Mouse (Mus musculus) leukemia stem cell, adult 10-12 weeks (primary cell): ENCODE data around the gene Lyrm9. TPM values are rescaled to one million over a fixed set of nuclear protein-coding genes. Genes with fewer than 3 reads are reported as not detected.

Experiments
- polyA plus RNA-seq: library from polyadenylated mRNA; stranded (reverse); fragments of >175 nt; gene quantifications from 2 replicates; pipeline ENCODE4 v1.2.3, GENCODE M21; 2012; ENCODE audit warnings: low replicate concordance

Gene Lyrm9
- polyA plus RNA-seq, result 82.4 and 112 TPM in 2 replicates

DNA sequence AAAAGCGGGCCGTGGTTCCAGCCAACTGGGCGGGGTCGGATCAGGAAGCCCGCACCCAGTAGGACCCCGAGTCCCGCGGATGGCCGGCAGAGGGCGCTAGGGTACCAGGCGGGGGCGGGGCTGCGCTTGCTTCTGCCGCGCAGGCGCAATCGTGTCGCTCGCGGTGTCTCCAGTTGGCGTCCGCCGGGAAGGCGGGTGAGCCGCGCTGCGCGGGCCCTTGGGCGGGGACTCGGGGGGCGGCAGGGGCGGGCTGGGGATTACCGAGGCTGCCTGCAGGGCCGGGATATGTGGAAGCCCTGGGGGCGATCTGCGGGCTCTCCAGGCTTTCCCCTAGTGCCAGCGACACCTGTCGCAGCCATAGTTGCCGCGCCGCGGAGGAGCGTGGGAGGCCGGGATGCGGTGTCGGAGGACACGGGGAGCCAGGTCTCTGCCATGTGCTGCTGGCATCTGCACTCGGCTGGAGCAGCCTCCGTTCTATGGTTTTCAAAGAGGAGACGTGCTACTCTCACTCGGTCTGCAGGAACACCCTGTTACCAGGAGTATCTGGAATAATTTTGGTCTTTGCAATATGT lies at the start of gene Lyrm9:
TSS of gene Lyrm9 (plus strand) at position 143 of the 572 bp plus-strand sequence.

Other genes with a start within 250 kb of the Lyrm9 start
- 14.5 and 32.1 TPM in 2 replicates for gene Nlk, start 129.2 kb upstream of the Lyrm9 start, polyA plus RNA-seq
- gene Ccnq, start 74.9 kb upstream of the Lyrm9 start, polyA plus RNA-seq, result 40.6 and 45.6 TPM in 2 replicates
- 0.08 and 0.19 TPM in 2 replicates for gene Nos2, start 94.2 kb downstream of the Lyrm9 start, polyA plus RNA-seq
- gene Lgals9, start 158.4 kb downstream of the Lyrm9 start, polyA plus RNA-seq, result 30.8 and 50.1 TPM in 2 replicates